ENCODE assay signal across 17 mouse cellular contexts in the genomic region with DNA sequence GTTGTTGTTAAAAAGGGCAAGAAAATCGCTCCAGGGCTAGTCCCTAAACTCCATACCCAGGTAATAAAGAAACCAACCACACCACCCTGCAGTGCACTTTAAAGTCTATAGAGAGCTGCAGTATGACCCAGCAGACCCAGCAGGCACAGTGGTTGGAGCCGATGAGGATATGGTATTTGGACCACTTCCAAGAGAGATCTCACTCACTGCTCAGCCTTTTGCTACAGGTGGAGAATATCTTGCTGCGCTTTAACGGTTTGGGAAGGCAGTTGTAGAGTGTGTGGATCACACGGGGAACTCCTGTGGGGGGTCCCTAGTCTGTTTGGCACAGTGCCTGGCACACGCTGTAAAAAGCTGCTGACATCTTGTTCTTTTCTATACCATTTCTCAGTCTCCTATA.
A peak's percentile ranks its signal among the peaks of the same experiment; 100 is the strongest.
DNase-seq lines count a peak whose midpoint lies in the region; ATAC-seq and TF ChIP-seq lines count a peak whose summit lies in the region.
"Had no signal": no experiment of that assay in that cellular context is flagged by ENCODE, and none has a peak within 500 bp of the region (broad histone marks: within the 10 kb centered on the region; RNA-seq: fewer than 3 reads in every experiment).

No protein-coding gene starts in this region.

- peak; percentile 43; the same call in 1 of the 2 replicates for ATAC-seq in limb, embryonic 12.5 days (ENCODE audit: insufficient number of reproducible peaks, insufficient read depth, low FRiP score, low TSS enrichment, low read depth)
- 0 out of 2 replicates have a peak, but pooled peaks have one; percentile 12 for ATAC-seq in intestine, embryonic 15.5 days

- H3K4me1 ChIP-seq in limb, embryonic 12.5 days (replicated peaks): peaks cover 46% of the 10 kb centered on the region
- H3K4me1 ChIP-seq in limb, embryonic 10.5 days: peaks cover 38% of the 10 kb centered on the region
- H3K4me1 ChIP-seq in intestine, embryonic 15.5 days (replicated peaks): peaks cover 24% of the 10 kb centered on the region

- H3K9me3 ChIP-seq in limb, embryonic 12.5 days: no peaks in the 10 kb centered on the region
- H3K9me3 ChIP-seq in limb, embryonic 10.5 days (replicated peaks): no peaks in the 10 kb centered on the region
- no peaks in the 10 kb centered on the region for H3K9me3 ChIP-seq in intestine, embryonic 15.5 days
- H3K9me3 ChIP-seq: embryonic facial prominence, embryonic 15.5 days; forebrain, embryonic 12.5 days; hindbrain, embryonic 12.5 days; midbrain, embryonic 10.5 days had no signal

- no peak for DNase-seq in gastrocnemius, adult 2 months
- no peak for DNase-seq in gastrocnemius, adult 8-10 months (ENCODE audit: low spot score in 2 of 2)
- DNase-seq in limb, embryonic 10.5 days (ENCODE audit: low spot score): no peak
- DNase-seq in B cell, adult 2 months: peak; percentile 28 to 39
- DNase-seq in thymus, postnatal 0 days (ENCODE audit: low spot score): no peak
- no peak for DNase-seq in layer of hippocampus, postnatal 25 days (ENCODE audit: extremely low spot score in 1 of 2, low spot score in 1 of 2)
- DNase-seq: adrenal gland, adult 8-10 months; cerebellum, adult 18-20 months; heart, adult 2 months; kidney, adult 11 months; spleen, adult 18-20 months had no signal

- no peak overlapping the region for H3K4me2 ChIP-seq in limb, embryonic 12.5 days
- no peak overlapping the region for H3K4me2 ChIP-seq in intestine, embryonic 15.5 days (replicated peaks)
- H3K4me2 ChIP-seq: embryonic facial prominence, embryonic 15.5 days had no signal

- intact Hi-C loops in gastrocnemius, adult 2 months (cut with DNase I): no loop called here

- TF ChIP-seq CTCF in gastrocnemius, adult 2 months (IDR thresholded peaks at IDR 0.05): no peak

- 19% methylated on average over 6 of the region's 6 CpGs for whole genome bisulfite sequencing in limb, embryonic 12.5 days
- WGBS in limb, embryonic 10.5 days: 56% methylated on average over 6 of the region's 6 CpGs
- 29% methylated on average over 6 of the region's 6 CpGs for WGBS in intestine, embryonic 15.5 days

- no peak overlapping the region for H3K4me3 ChIP-seq in gastrocnemius, adult 2 months
- no peak overlapping the region for H3K4me3 ChIP-seq in limb, embryonic 12.5 days (replicated peaks)
- H3K4me3 ChIP-seq in limb, embryonic 10.5 days: no peak overlapping the region
- no peak overlapping the region for H3K4me3 ChIP-seq in intestine, embryonic 15.5 days (replicated peaks)
- H3K4me3 ChIP-seq: embryonic facial prominence, embryonic 15.5 days; forebrain, embryonic 12.5 days; heart, adult 2 months; hindbrain, embryonic 12.5 days had no signal

- H3K27me3 ChIP-seq in limb, embryonic 12.5 days: no peaks in the 10 kb centered on the region; the same call in 1 of the 2 replicates
- no peaks in the 10 kb centered on the region for H3K27me3 ChIP-seq in limb, embryonic 10.5 days (ENCODE audit: low read depth, poor library complexity, severe bottlenecking)
- no peaks in the 10 kb centered on the region for H3K27me3 ChIP-seq in intestine, embryonic 15.5 days (replicated peaks)
- H3K27me3 ChIP-seq: embryonic facial prominence, embryonic 15.5 days had no signal

- no peaks in the 10 kb centered on the region for H3K36me3 ChIP-seq in limb, embryonic 12.5 days
- H3K36me3 ChIP-seq in limb, embryonic 10.5 days: no peaks in the 10 kb centered on the region
- H3K36me3 ChIP-seq in intestine, embryonic 15.5 days: no peaks in the 10 kb centered on the region
- H3K36me3 ChIP-seq: embryonic facial prominence, embryonic 15.5 days; forebrain, embryonic 12.5 days; hindbrain, embryonic 12.5 days; midbrain, embryonic 10.5 days had no signal

- 0 out of 2 replicates have a peak overlapping the region, but pooled peaks have one; percentile 12 for H3K27ac ChIP-seq in gastrocnemius, adult 2 months
- 0 out of 2 replicates have a peak overlapping the region, but pooled peaks have one; percentile 17 for H3K27ac ChIP-seq in limb, embryonic 12.5 days
- H3K27ac ChIP-seq in limb, embryonic 10.5 days: no peak overlapping the region
- H3K27ac ChIP-seq in intestine, embryonic 15.5 days: no peak overlapping the region
- H3K27ac ChIP-seq: embryonic facial prominence, embryonic 15.5 days; forebrain, embryonic 12.5 days; hindbrain, embryonic 12.5 days had no signal

- H3K9ac ChIP-seq in limb, embryonic 12.5 days (replicated peaks): no peak overlapping the region
- H3K9ac ChIP-seq in intestine, embryonic 15.5 days: no peak overlapping the region
- H3K9ac ChIP-seq: embryonic facial prominence, embryonic 15.5 days; forebrain, embryonic 12.5 days; hindbrain, embryonic 12.5 days had no signal

Comparison
In these comparisons a context has a peak if more than half of its experiments do, and no peak if none do; other contexts are left out.
1. H3K27ac ChIP-seq: peak in gastrocnemius, adult 2 months (single experiment) and limb, embryonic 12.5 days (single experiment); none in limb, embryonic 10.5 days (single experiment) and intestine, embryonic 15.5 days (single experiment).
2. DNase-seq: peak in B cell, adult 2 months (2 of 2); none in gastrocnemius, adult 2 months (single experiment), gastrocnemius, adult 8-10 months (0 of 2), limb, embryonic 10.5 days (single experiment), thymus, postnatal 0 days (single experiment) and layer of hippocampus, postnatal 25 days (0 of 2).